Mouse (Mus musculus) testis, postnatal 10 days (tissue): ENCODE results near the gene Tmem270.

Source experiments
- DNase-seq: peaks from one replicate; pipeline ENCODE4 v3.0.0; 2021; ENCODE audit warnings: low spot score

The Tmem270 gene

GRCm38 (mm10) chr5:134929988-134930387, 23.5 kb upstream of the Tmem270 start:
- no peak for DNase-seq

- DNase-seq = no peak
Observed at GRCm38 (mm10) chr5:134926726-134927125, 20.2 kb upstream of the Tmem270 start.

GRCm38 (mm10) chr5:134923141-134923540, 16.6 kb upstream of the Tmem270 start:
- DNase-seq = no peak

- no peak for DNase-seq
Observed at GRCm38 (mm10) chr5:134921106-134921505, 14.6 kb upstream of the Tmem270 start.

- no peak for DNase-seq
Observed at GRCm38 (mm10) chr5:134920106-134920687, 13.7 kb upstream of the Tmem270 start.

- DNase-seq = no peak
Observed at GRCm38 (mm10) chr5:134919097-134919496, 12.6 kb upstream of the Tmem270 start.

- DNase-seq = peak; percentile 89
Observed at GRCm38 (mm10) chr5:134918071-134918832, 11.7 kb upstream of the Tmem270 start.

- DNase-seq = no peak
Observed at GRCm38 (mm10) chr5:134915311-134915710, 8.8 kb upstream of the Tmem270 start, which contains the start of gene Cldn13. Gene Cldn13 (minus strand): TSS chr5:134915526.

- DNase-seq = no peak
Observed at GRCm38 (mm10) chr5:134914510-134914909, 8.0 kb upstream of the Tmem270 start.

GRCm38 (mm10) chr5:134913753-134914152, 7.2 kb upstream of the Tmem270 start:
- no peak for DNase-seq

- DNase-seq = no peak
Observed at GRCm38 (mm10) chr5:134913352-134913751, 6.8 kb upstream of the Tmem270 start.

GRCm38 (mm10) chr5:134911901-134912300, 5.4 kb upstream of the Tmem270 start:
- DNase-seq = no peak

GRCm38 (mm10) chr5:134907135-134907534, 602 bp upstream of the Tmem270 start:
- DNase-seq = peak; percentile 98

GRCm38 (mm10) chr5:134901644-134902027, 4.9 kb downstream of the Tmem270 start:
- DNase-seq = no peak

- peak; percentile 66 for DNase-seq
Observed at GRCm38 (mm10) chr5:134901012-134901643, 5.4 kb downstream of the Tmem270 start.

- no peak for DNase-seq
Observed at GRCm38 (mm10) chr5:134897596-134897995, 8.9 kb downstream of the Tmem270 start.

- no peak for DNase-seq
Observed at GRCm38 (mm10) chr5:134896965-134897364, 9.6 kb downstream of the Tmem270 start.

GRCm38 (mm10) chr5:134895291-134895690, 11.2 kb downstream of the Tmem270 start:
- peak; percentile 53 for DNase-seq

- no peak for DNase-seq
Observed at GRCm38 (mm10) chr5:134892717-134893116, 13.8 kb downstream of the Tmem270 start.

GRCm38 (mm10) chr5:134891552-134891951, 15.0 kb downstream of the Tmem270 start:
- DNase-seq = no peak

GRCm38 (mm10) chr5:134890601-134891054, 15.9 kb downstream of the Tmem270 start:
- DNase-seq = no peak

- no peak for DNase-seq
Observed at GRCm38 (mm10) chr5:134888505-134888904, 18.0 kb downstream of the Tmem270 start.
